Mouse (Mus musculus): ENCODE data around the gene Nsmce1.
"Not testable (repeated sequence)": the region's sequence is repeated elsewhere in the genome, so short reads cannot be mapped to it uniquely, and the experiment has no call there.

Gene Nsmce1

GRCm38 (mm10) chr7:125433874-125434273 is 57.5 kb downstream of the Nsmce1 start:
- DNase-seq, result no peak

- DNase-seq, result peak in 1 of 2 experiments; percentile 24
Measured at GRCm38 (mm10) chr7:125430170-125430842, 61.1 kb downstream of the Nsmce1 start.

- DNase-seq, result not testable (repeated sequence)
Measured at GRCm38 (mm10) chr7:125428816-125429500, 62.4 kb downstream of the Nsmce1 start.

GRCm38 (mm10) chr7:125428381-125428780 is 63.0 kb downstream of the Nsmce1 start:
- no peak for DNase-seq

GRCm38 (mm10) chr7:125427492-125428090 is 63.8 kb downstream of the Nsmce1 start:
- DNase-seq, result peak; percentile 23 to 27

- no peak for DNase-seq
Measured at GRCm38 (mm10) chr7:125423056-125423455, 68.3 kb downstream of the Nsmce1 start.

GRCm38 (mm10) chr7:125421911-125422310 is 69.5 kb downstream of the Nsmce1 start:
- no peak for DNase-seq

- peak; percentile 54 to 62 for DNase-seq
Measured at GRCm38 (mm10) chr7:125420190-125420589, 71.2 kb downstream of the Nsmce1 start.

GRCm38 (mm10) chr7:125418413-125418812 is 73.0 kb downstream of the Nsmce1 start:
- DNase-seq, result no peak

Data from kidney, postnatal 4 days (tissue).